Comparison of ENCODE assay signal across 17 mouse cellular contexts in genomic region chr16:28859678-28860077, GRCm38 (mm10).
DNase-seq lines count a peak whose midpoint lies in the region; ATAC-seq and TF ChIP-seq lines count a peak whose summit lies in the region.
"Had no signal": no experiment of that assay in that cellular context is flagged by ENCODE, and none has a peak within 500 bp of the region (broad histone marks: within the 10 kb centered on the region; RNA-seq: fewer than 3 reads in every experiment).

No protein-coding gene starts in this region.

- H3K4me3 ChIP-seq in hindbrain, embryonic 11.5 days (ENCODE audit: low read depth, low read length): no peak overlapping the region
- no peak overlapping the region for H3K4me3 ChIP-seq in hindbrain, embryonic 13.5 days
- no peak overlapping the region for H3K4me3 ChIP-seq in midbrain, embryonic 13.5 days (replicated peaks)
- H3K4me3 ChIP-seq in midbrain, embryonic 10.5 days: no peak overlapping the region
- H3K4me3 ChIP-seq in forebrain, embryonic 12.5 days (replicated peaks): no peak overlapping the region
- no peak overlapping the region for H3K4me3 ChIP-seq in hindbrain, embryonic 16.5 days (ENCODE audit: low read length)
- no peak overlapping the region for H3K4me3 ChIP-seq in cerebellum, adult 2 months (replicated peaks; ENCODE audit: insufficient read depth, low read depth, low read length)
- H3K4me3 ChIP-seq: heart, embryonic 15.5 days; limb, embryonic 13.5 days had no signal

- no peaks in the 10 kb centered on the region for H3K27me3 ChIP-seq in hindbrain, embryonic 11.5 days (ENCODE audit: control insufficient read depth, insufficient read depth, low read length)
- peaks cover 28% of the 10 kb centered on the region for H3K27me3 ChIP-seq in hindbrain, embryonic 13.5 days
- H3K27me3 ChIP-seq in midbrain, embryonic 13.5 days: peaks cover 25% of the 10 kb centered on the region
- H3K27me3 ChIP-seq in midbrain, embryonic 10.5 days (ENCODE audit: low read depth, poor library complexity, severe bottlenecking): no peaks in the 10 kb centered on the region
- peaks cover 12% of the 10 kb centered on the region for H3K27me3 ChIP-seq in forebrain, embryonic 12.5 days
- H3K27me3 ChIP-seq in hindbrain, embryonic 16.5 days (replicated peaks; ENCODE audit: control insufficient read depth, insufficient read depth, low read length): no peaks in the 10 kb centered on the region
- H3K27me3 ChIP-seq in cerebellum, adult 2 months (ENCODE audit: control insufficient read depth, insufficient read depth, low read length): no peaks in the 10 kb centered on the region
- H3K27me3 ChIP-seq: heart, embryonic 15.5 days; limb, embryonic 13.5 days had no signal

- no peaks in the 10 kb centered on the region for H3K36me3 ChIP-seq in hindbrain, embryonic 11.5 days (ENCODE audit: control insufficient read depth, insufficient read depth, low read length)
- no peaks in the 10 kb centered on the region for H3K36me3 ChIP-seq in hindbrain, embryonic 13.5 days
- H3K36me3 ChIP-seq in midbrain, embryonic 13.5 days: no peaks in the 10 kb centered on the region
- H3K36me3 ChIP-seq in midbrain, embryonic 10.5 days: no peaks in the 10 kb centered on the region
- H3K36me3 ChIP-seq in forebrain, embryonic 12.5 days (replicated peaks): no peaks in the 10 kb centered on the region
- no peaks in the 10 kb centered on the region for H3K36me3 ChIP-seq in hindbrain, embryonic 16.5 days (ENCODE audit: control insufficient read depth, insufficient read depth, low read length)
- H3K36me3 ChIP-seq: heart, embryonic 15.5 days; limb, embryonic 13.5 days had no signal

- H3K9ac ChIP-seq in hindbrain, embryonic 11.5 days (ENCODE audit: low read depth, low read length): no peak overlapping the region
- no peak overlapping the region for H3K9ac ChIP-seq in hindbrain, embryonic 13.5 days
- no peak overlapping the region for H3K9ac ChIP-seq in midbrain, embryonic 13.5 days (replicated peaks)
- H3K9ac ChIP-seq in forebrain, embryonic 12.5 days: no peak overlapping the region
- H3K9ac ChIP-seq in hindbrain, embryonic 16.5 days (ENCODE audit: low read depth, low read length): no peak overlapping the region
- H3K9ac ChIP-seq: heart, embryonic 15.5 days; limb, embryonic 13.5 days; liver, embryonic 14.5 days had no signal

- no peak for TF ChIP-seq POLR2A in cerebellum, adult 2 months (IDR thresholded peaks at IDR 0.05; ENCODE audit: borderline replicate concordance, insufficient read depth, low read length)

- no peak overlapping the region for H3K4me2 ChIP-seq in hindbrain, embryonic 11.5 days (replicated peaks; ENCODE audit: low read depth, low read length)
- no peak overlapping the region for H3K4me2 ChIP-seq in hindbrain, embryonic 13.5 days
- no peak overlapping the region for H3K4me2 ChIP-seq in midbrain, embryonic 13.5 days (replicated peaks)
- H3K4me2 ChIP-seq in forebrain, embryonic 12.5 days: no peak overlapping the region
- no peak overlapping the region for H3K4me2 ChIP-seq in hindbrain, embryonic 16.5 days (ENCODE audit: low read length)
- H3K4me2 ChIP-seq: heart, embryonic 15.5 days; limb, embryonic 13.5 days had no signal

- no peaks in the 10 kb centered on the region for H3K4me1 ChIP-seq in hindbrain, embryonic 11.5 days (replicated peaks; ENCODE audit: control insufficient read depth, insufficient read depth, low read length)
- peaks cover 22% of the 10 kb centered on the region for H3K4me1 ChIP-seq in hindbrain, embryonic 13.5 days (replicated peaks)
- peaks cover 16% of the 10 kb centered on the region for H3K4me1 ChIP-seq in midbrain, embryonic 13.5 days (replicated peaks)
- H3K4me1 ChIP-seq in midbrain, embryonic 10.5 days: peaks cover 27% of the 10 kb centered on the region
- H3K4me1 ChIP-seq in forebrain, embryonic 12.5 days: peaks cover 15% of the 10 kb centered on the region
- H3K4me1 ChIP-seq in hindbrain, embryonic 16.5 days (ENCODE audit: control insufficient read depth, insufficient read depth, low read depth, low read length): peaks cover 11% of the 10 kb centered on the region
- H3K4me1 ChIP-seq in cerebellum, adult 2 months (ENCODE audit: control insufficient read depth, insufficient read depth, low read length): peaks cover 10% of the 10 kb centered on the region

- 38% methylated on average over 7 of the region's 7 CpGs for WGBS in hindbrain, embryonic 11.5 days
- WGBS in hindbrain, embryonic 13.5 days: 31% methylated on average over 7 of the region's 7 CpGs
- 12% methylated on average over 7 of the region's 7 CpGs for WGBS in midbrain, embryonic 13.5 days
- WGBS in midbrain, embryonic 10.5 days: 38% methylated on average over 7 of the region's 7 CpGs
- WGBS in forebrain, embryonic 12.5 days: 7% methylated on average over 7 of the region's 7 CpGs
- 16% methylated on average over 7 of the region's 7 CpGs for WGBS in hindbrain, embryonic 16.5 days
- 53% methylated on average over 7 of the region's 7 CpGs for WGBS in cerebellum, adult 2 months

- no peaks in the 10 kb centered on the region for H3K9me3 ChIP-seq in hindbrain, embryonic 11.5 days (ENCODE audit: control insufficient read depth, low read length)
- H3K9me3 ChIP-seq in hindbrain, embryonic 13.5 days: no peaks in the 10 kb centered on the region
- H3K9me3 ChIP-seq in midbrain, embryonic 13.5 days: no peaks in the 10 kb centered on the region
- H3K9me3 ChIP-seq in midbrain, embryonic 10.5 days (replicated peaks): no peaks in the 10 kb centered on the region
- H3K9me3 ChIP-seq in forebrain, embryonic 12.5 days: no peaks in the 10 kb centered on the region
- no peaks in the 10 kb centered on the region for H3K9me3 ChIP-seq in hindbrain, embryonic 16.5 days (ENCODE audit: control insufficient read depth, low read length)
- H3K9me3 ChIP-seq: heart, embryonic 15.5 days; limb, embryonic 13.5 days had no signal

- DNase-seq in hindbrain, embryonic 11.5 days (ENCODE audit: low spot score): peak; percentile 10
- no peak for DNase-seq in midbrain, embryonic 10.5 days (ENCODE audit: low spot score)
- DNase-seq in liver: no peak
- no peak for DNase-seq in cerebellum, adult 2 months
- DNase-seq: cerebellum, adult 8-10 months; gastrocnemius, postnatal 25 days; lung, postnatal 4 days; right cerebral cortex, adult 18-20 months; thymus, postnatal 25 days had no signal

- no peak for ATAC-seq in hindbrain, embryonic 11.5 days (ENCODE audit: low FRiP score)
- no peak for ATAC-seq in hindbrain, embryonic 13.5 days (ENCODE audit: low FRiP score)
- ATAC-seq in midbrain, embryonic 13.5 days: peak; percentile 69; the same call in 1 of the 2 replicates
- ATAC-seq in forebrain, embryonic 12.5 days (ENCODE audit: low FRiP score): peak; percentile 39; the same call in 1 of the 2 replicates
- peak; percentile 42 for ATAC-seq in hindbrain, embryonic 16.5 days
- ATAC-seq: intestine, embryonic 16.5 days had no signal

- no peak for TF ChIP-seq CTCF in cerebellum, adult 2 months (IDR thresholded peaks at IDR 0.05; ENCODE audit: borderline replicate concordance, insufficient read depth, low read depth, low read length)

- no peak overlapping the region for H3K27ac ChIP-seq in hindbrain, embryonic 11.5 days (ENCODE audit: low read depth, low read length)
- H3K27ac ChIP-seq in hindbrain, embryonic 13.5 days: no peak overlapping the region
- no peak overlapping the region for H3K27ac ChIP-seq in midbrain, embryonic 13.5 days
- no peak overlapping the region for H3K27ac ChIP-seq in midbrain, embryonic 10.5 days (replicated peaks)
- H3K27ac ChIP-seq in forebrain, embryonic 12.5 days: no peak overlapping the region
- no peak overlapping the region for H3K27ac ChIP-seq in hindbrain, embryonic 16.5 days (ENCODE audit: low read depth, low read length)
- H3K27ac ChIP-seq in cerebellum, adult 2 months (ENCODE audit: insufficient read depth, low read length): no peak overlapping the region
- H3K27ac ChIP-seq: heart, embryonic 15.5 days; limb, embryonic 13.5 days; liver, embryonic 14.5 days had no signal

Comparison
In these comparisons a context has a peak if more than half of its experiments do, and no peak if none do; other contexts are left out.
1. ATAC-seq: peak in midbrain, embryonic 13.5 days (single experiment), forebrain, embryonic 12.5 days (single experiment) and hindbrain, embryonic 16.5 days (single experiment); none in hindbrain, embryonic 11.5 days (single experiment) and hindbrain, embryonic 13.5 days (single experiment).